Mouse (Mus musculus) midbrain, embryonic 11.5 days (tissue): ENCODE measurements around the gene Rtf2. TPM values are rescaled to one million over a fixed set of nuclear protein-coding genes. Genes with fewer than 3 reads are reported as not detected.

Experiments
- ATAC-seq: fragments of 200-750 bp; cut with Nextera tagmentation; 2 replicates; pipeline ENCODE4 v1.8.0; 2017; ENCODE audit warnings: moderate TSS enrichment, moderate library complexity; ENCODE audit not compliant: low FRiP score
- DNase-seq: peaks from one replicate; pipeline ENCODE4 v3.0.0; 2015; ENCODE audit warnings: low spot score; ENCODE audit errors: missing footprints
- H3K27ac ChIP-seq: fragments of 300-500 bp; sonication (generic); 2 replicates; pipeline ENCODE4 v1.5.1; 2014; ENCODE audit warnings: low read depth, low read length
- H3K27me3 ChIP-seq: fragments of 300-500 bp; sonication (generic); 2 replicates; pipeline ENCODE4 v1.6.1; 2014; ENCODE audit warnings: mild to moderate bottlenecking, low read length, moderate library complexity, mixed read lengths; ENCODE audit not compliant: control insufficient read depth, insufficient read depth
- H3K36me3 ChIP-seq: fragments of 300-500 bp; sonication (generic); 2 replicates; pipeline ENCODE4 v1.6.1; 2014; ENCODE audit warnings: mild to moderate bottlenecking, low read length, moderate library complexity, mixed read lengths; ENCODE audit not compliant: control insufficient read depth, insufficient read depth
- H3K4me1 ChIP-seq: fragments of 300-500 bp; sonication (generic); 2 replicates; pipeline ENCODE4 v1.6.1; 2014; ENCODE audit warnings: low read length; ENCODE audit not compliant: control insufficient read depth, insufficient read depth
- H3K4me2 ChIP-seq: fragments of 300-500 bp; sonication (generic); 2 replicates; pipeline ENCODE4 v1.6.1; 2014; ENCODE audit warnings: mild to moderate bottlenecking, moderate library complexity
- H3K4me3 ChIP-seq: fragments of 300-500 bp; sonication (generic); 2 replicates; pipeline ENCODE4 v1.5.1; 2014; ENCODE audit warnings: low read depth, low read length
- H3K9ac ChIP-seq: fragments of 300-500 bp; sonication (generic); 2 replicates; pipeline ENCODE4 v1.6.1; 2014; ENCODE audit warnings: low read length
- H3K9me3 ChIP-seq: fragments of 300-500 bp; sonication (generic); 2 replicates; pipeline ENCODE4 v1.6.1; 2016; ENCODE audit warnings: low read length; ENCODE audit not compliant: control insufficient read depth
- WGBS: fragments of 180-500 bp; shearing (Covaris S2); extraction: QIAGEN DNeasy Blood & Tissue Kit; methylation state at CpG from one replicate; pipeline ENCODE4 v1.1.7; 2014; 5-methylcytosine and 5-hydroxymethylcytosine counted together
- polyA plus RNA-seq: library from polyadenylated mRNA; unstranded; fragments of >200 nt; fragmentation: Nextera tagmentation; extraction: Ambion mirVana; gene quantifications from 2 replicates; pipeline ENCODE4 v1.2.1, GENCODE M21; 2014

The Rtf2 gene
- polyA plus RNA-seq, 1 experiment from 2014 or later = 94.7 TPM

DNA sequence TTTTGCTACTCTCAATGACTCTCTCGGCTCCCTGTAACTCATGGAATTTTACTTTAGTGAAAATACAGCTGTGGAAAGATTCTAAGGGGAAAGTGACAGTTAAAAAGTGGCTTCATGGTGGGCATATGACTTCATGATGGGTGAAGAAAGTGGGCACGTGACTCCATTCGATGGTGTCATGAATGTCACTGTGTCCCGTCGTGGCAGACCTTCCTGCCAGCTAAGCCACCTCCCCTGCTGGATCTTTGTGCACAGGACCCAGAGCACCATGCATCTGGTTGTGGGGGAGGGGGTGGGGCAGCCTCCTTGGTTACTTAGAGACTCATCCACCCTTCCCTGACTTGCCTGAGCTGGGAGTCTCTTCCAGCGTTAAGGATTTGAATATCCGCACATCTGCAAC is 36.1 kb upstream of the Rtf2 start:
- H3K4me1 ChIP-seq = 0 out of 2 replicates have a peak, but pooled peaks cover 2% of the 10 kb centered on the region
- 59% methylated on average over 7 of the region's 7 CpGs for WGBS
- ATAC-seq = no peak

DNA sequence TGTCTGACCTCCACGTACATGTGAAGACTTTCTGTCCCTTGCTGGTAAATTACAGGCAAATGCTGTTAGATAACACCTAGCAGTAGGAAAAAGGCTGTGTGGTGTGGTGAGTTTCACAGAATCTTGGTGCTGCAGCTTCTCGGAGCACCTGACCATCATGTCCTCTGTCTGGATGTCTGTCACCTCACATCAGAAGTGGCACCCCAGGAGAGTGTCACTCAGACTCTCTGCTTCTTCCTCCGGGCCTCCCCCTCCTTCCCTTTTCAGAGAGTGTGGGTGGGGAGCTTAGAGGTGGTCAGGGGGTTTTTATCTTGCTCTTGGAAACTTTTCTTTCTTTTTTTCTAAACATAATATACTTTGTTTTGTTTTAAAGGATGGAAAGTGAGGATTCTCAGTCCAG is 35.3 kb upstream of the Rtf2 start:
- H3K9me3 ChIP-seq = no peaks in the 10 kb centered on the region
- H3K27ac ChIP-seq = no peak overlapping the region
- no peak for ATAC-seq
- H3K9ac ChIP-seq = no peak overlapping the region
- H3K27me3 ChIP-seq = no peaks in the 10 kb centered on the region
- no peaks in the 10 kb centered on the region for H3K4me1 ChIP-seq
- no peak for DNase-seq
- 76% methylated on average over 3 of the region's 3 CpGs for WGBS
- H3K4me3 ChIP-seq = no peak overlapping the region
- no peak overlapping the region for H3K4me2 ChIP-seq
- no peaks in the 10 kb centered on the region for H3K36me3 ChIP-seq

More for the DNA sequence above, 36.1 kb upstream of the Rtf2 start:
- H3K27me3 ChIP-seq = no peaks in the 10 kb centered on the region
- H3K4me3 ChIP-seq = no peak overlapping the region
- no peak overlapping the region for H3K27ac ChIP-seq
- no peaks in the 10 kb centered on the region for H3K9me3 ChIP-seq
- no peaks in the 10 kb centered on the region for H3K36me3 ChIP-seq
- peak; percentile 71 for DNase-seq
- H3K4me2 ChIP-seq = no peak overlapping the region
- no peak overlapping the region for H3K9ac ChIP-seq

DNA sequence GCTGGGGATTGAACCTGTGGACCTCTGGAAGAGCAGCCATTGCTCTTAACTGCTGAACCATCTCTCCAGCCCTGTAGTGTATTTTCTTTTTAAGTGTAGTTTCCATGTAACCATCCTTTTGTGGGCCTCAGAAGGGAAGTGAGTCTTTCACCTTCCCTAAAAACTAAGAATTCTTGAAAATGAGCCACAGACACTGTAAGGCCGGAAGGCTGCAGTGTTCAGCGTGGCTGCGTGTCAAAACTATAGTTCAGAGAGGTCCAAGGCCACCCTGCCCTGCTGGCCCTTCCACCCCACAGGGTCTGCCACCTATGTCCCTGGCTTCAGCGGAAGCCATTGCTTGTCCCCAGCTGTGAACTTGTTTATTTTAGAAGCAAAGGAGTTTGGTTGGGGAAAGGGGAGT is 34.2 kb upstream of the Rtf2 start:
- 77% methylated on average over 4 of the region's 4 CpGs for WGBS
- no peak overlapping the region for H3K4me2 ChIP-seq
- H3K9me3 ChIP-seq = no peaks in the 10 kb centered on the region
- H3K4me3 ChIP-seq = no peak overlapping the region
- H3K9ac ChIP-seq = no peak overlapping the region
- no peak for ATAC-seq
- H3K4me1 ChIP-seq = no peaks in the 10 kb centered on the region
- no peaks in the 10 kb centered on the region for H3K27me3 ChIP-seq
- no peak overlapping the region for H3K27ac ChIP-seq
- no peaks in the 10 kb centered on the region for H3K36me3 ChIP-seq
- DNase-seq = no peak

DNA sequence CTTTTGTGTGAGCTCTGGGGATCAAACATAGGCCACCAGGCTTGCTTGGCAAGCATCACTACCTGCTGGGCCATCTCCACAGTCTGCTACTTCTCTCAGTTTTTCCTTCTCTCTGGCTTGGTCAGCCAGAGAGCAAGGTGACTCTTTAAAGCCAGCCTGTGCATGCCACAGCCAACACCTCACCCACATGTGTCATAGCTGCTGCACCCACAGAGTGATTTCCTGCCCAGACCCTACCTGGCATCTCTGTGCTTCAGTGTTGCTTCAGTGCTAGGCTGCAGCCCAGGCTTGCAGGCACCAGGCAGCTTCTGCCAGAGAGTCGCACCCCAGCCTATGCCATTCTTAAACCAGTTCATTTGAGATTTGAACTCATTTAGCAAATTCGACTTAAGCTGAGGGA is 32.9 kb upstream of the Rtf2 start:
- ATAC-seq = no peak
- Histone ChIP-seq H3K36me3 (no peaks in the 10 kb centered on the region), H3K27me3 (no peaks in the 10 kb centered on the region), H3K4me1 (peaks cover under 1% of the 10 kb centered on the region; the same call in 1 of the 2 replicates), H3K4me2 (no peak overlapping the region), H3K27ac (no peak overlapping the region), H3K9me3 (no peaks in the 10 kb centered on the region), H3K4me3 (no peak overlapping the region), H3K9ac (no peak overlapping the region)
- 91% methylated on average over 2 of the region's 2 CpGs for WGBS
- DNase-seq = no peak

DNA sequence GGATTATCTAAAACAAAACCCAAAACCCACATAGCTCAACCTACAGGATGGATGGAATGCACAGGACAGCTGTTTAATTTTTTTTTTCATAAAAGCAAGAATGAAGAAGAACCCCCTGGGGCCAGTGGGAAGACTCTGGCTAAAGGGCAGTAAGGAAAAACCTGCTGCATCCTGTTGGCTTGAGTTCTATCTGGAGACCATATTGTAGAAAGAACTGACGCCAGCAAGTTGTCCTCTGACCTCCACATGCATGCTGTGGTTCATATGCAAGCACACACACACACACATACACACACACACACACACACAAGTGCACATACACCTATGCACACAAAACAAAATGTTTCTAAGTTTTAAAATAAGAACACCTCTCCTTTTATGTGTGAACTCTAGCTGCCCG is 29.7 kb upstream of the Rtf2 start:
- Histone ChIP-seq H3K36me3 (no peaks in the 10 kb centered on the region), H3K9ac (no peak overlapping the region), H3K27ac (no peak overlapping the region), H3K4me1 (peaks cover 5% of the 10 kb centered on the region; the same call in 1 of the 2 replicates), H3K9me3 (no peaks in the 10 kb centered on the region), H3K27me3 (no peaks in the 10 kb centered on the region), H3K4me2 (no peak overlapping the region), H3K4me3 (no peak overlapping the region)
- WGBS = 85% methylated on average over 2 of the region's 2 CpGs
- no peak for ATAC-seq
- no peak for DNase-seq

- no peaks in the 10 kb centered on the region for H3K27me3 ChIP-seq
- peak; percentile 33; the same call in 1 of the 2 replicates for ATAC-seq
- 87% methylated on average over 11 of the region's 11 CpGs for WGBS
Observed at GRCm38 (mm10) chr2:172411091-172411490, 29.3 kb upstream of the Rtf2 start.

GRCm38 (mm10) chr2:172412454-172412853 is 27.9 kb upstream of the Rtf2 start:
- Histone ChIP-seq H3K27me3 (no peaks in the 10 kb centered on the region), H3K4me2 (peak overlapping the region; percentile 11; the same call in 1 of the 2 replicates), H3K9me3 (no peaks in the 10 kb centered on the region), H3K9ac (no peak overlapping the region), H3K27ac (no peak overlapping the region), H3K4me3 (no peak overlapping the region), H3K36me3 (no peaks in the 10 kb centered on the region), H3K4me1 (peaks cover 5% of the 10 kb centered on the region; the same call in 1 of the 2 replicates)
- DNase-seq (peak; percentile 89), ATAC-seq (peak; percentile 55; the same call in 1 of the 2 replicates)
- WGBS = 7% methylated on average over 9 of the region's 9 CpGs

More at GRCm38 (mm10) chr2:172411091-172411490, 29.3 kb upstream of the Rtf2 start:
- Histone ChIP-seq H3K4me2 (no peak overlapping the region), H3K9me3 (no peaks in the 10 kb centered on the region), H3K4me3 (no peak overlapping the region), H3K9ac (no peak overlapping the region), H3K27ac (no peak overlapping the region), H3K4me1 (peaks cover 5% of the 10 kb centered on the region; the same call in 1 of the 2 replicates), H3K36me3 (no peaks in the 10 kb centered on the region)
- no peak for DNase-seq

DNA sequence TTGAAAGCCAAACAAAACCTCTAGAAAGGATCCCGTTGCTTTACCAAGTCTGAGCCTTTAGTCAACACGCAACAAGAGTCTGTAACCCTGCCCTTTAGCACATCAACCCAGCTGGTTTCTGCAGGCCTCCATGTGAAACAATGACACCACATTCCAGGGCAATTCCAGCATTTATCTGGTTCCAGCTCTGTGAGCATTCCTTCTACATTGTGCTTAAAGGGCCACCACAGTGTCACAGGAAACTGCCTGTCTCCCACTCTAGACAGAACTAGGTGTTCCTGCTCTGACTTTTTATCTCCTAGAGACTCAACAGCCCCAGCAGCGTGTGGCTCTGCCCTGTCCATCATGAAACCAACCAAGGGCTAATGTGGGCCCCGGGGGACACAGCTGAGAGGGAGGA is 27.1 kb upstream of the Rtf2 start:
- no peaks in the 10 kb centered on the region for H3K9me3 ChIP-seq
- no peak overlapping the region for H3K9ac ChIP-seq
- no peaks in the 10 kb centered on the region for H3K27me3 ChIP-seq
- H3K36me3 ChIP-seq = no peaks in the 10 kb centered on the region
- no peak overlapping the region for H3K27ac ChIP-seq
- ATAC-seq (no peak), DNase-seq (peak; percentile 86)
- peaks cover 5% of the 10 kb centered on the region; the same call in 1 of the 2 replicates for H3K4me1 ChIP-seq
- WGBS = 36% methylated on average over 4 of the region's 4 CpGs
- H3K4me2 ChIP-seq = no peak overlapping the region
- H3K4me3 ChIP-seq = no peak overlapping the region

- peak; percentile 74 for DNase-seq
- 47% methylated on average over 5 of the region's 5 CpGs for WGBS
- H3K4me1 ChIP-seq = peaks cover 5% of the 10 kb centered on the region; the same call in 1 of the 2 replicates
- no peak for ATAC-seq
- H3K4me2 ChIP-seq = no peak overlapping the region
- H3K27ac ChIP-seq = no peak overlapping the region
- no peaks in the 10 kb centered on the region for H3K27me3 ChIP-seq
- H3K36me3 ChIP-seq = no peaks in the 10 kb centered on the region
- H3K4me3 ChIP-seq = no peak overlapping the region
- no peak overlapping the region for H3K9ac ChIP-seq
- no peaks in the 10 kb centered on the region for H3K9me3 ChIP-seq
Observed at GRCm38 (mm10) chr2:172413894-172414293, 26.5 kb upstream of the Rtf2 start.
